ENCODE assay signal across 13 mouse cellular contexts in the genomic region with DNA sequence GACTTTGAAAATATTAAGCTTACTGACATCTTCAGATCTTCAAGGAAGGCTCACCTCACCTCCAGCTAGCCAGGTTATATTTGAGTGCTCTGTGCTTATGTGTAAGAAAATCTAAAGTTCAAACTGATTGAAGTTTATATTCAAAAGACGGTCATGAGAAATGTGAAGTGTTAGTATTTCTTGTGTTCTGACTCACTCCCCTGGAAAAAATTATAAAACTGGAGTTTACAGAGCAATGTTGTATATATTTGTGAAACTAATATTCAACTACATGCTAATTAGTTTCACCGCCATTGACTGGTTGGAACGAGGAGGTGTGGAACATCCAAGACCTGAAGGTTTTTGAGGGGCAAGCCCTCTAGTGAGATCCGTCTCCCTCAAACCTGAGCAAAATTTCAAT.
"Had no signal": no experiment of that assay in that cellular context is flagged by ENCODE, and none has a peak within 500 bp of the region (broad histone marks: within the 10 kb centered on the region; RNA-seq: fewer than 3 reads in every experiment).

No protein-coding gene starts in this region.

- ATAC-seq: midbrain, embryonic 16.5 days had no signal

- DNase-seq: lung, adult 18-20 months; lung, embryonic 14.5 days; lung, postnatal 10 days; lung, postnatal 4 days; midbrain, embryonic 14.5 days; retina, postnatal 1 day; right cerebral cortex, adult 18-20 months; right cerebral cortex, postnatal 25 days; right cerebral cortex, postnatal 4 days; spleen, adult 18-20 months; thymus, adult 2 months; thymus, postnatal 25 days had no signal
